Mouse (Mus musculus): Measurements from ENCODE around the gene Dapk2. TPM values are rescaled to one million over a fixed set of nuclear protein-coding genes. Genes with fewer than 3 reads are reported as not detected.

Gene Dapk2
- polyA plus RNA-seq, 1 experiment from 2014 or later, result 6.5 TPM

DNA sequence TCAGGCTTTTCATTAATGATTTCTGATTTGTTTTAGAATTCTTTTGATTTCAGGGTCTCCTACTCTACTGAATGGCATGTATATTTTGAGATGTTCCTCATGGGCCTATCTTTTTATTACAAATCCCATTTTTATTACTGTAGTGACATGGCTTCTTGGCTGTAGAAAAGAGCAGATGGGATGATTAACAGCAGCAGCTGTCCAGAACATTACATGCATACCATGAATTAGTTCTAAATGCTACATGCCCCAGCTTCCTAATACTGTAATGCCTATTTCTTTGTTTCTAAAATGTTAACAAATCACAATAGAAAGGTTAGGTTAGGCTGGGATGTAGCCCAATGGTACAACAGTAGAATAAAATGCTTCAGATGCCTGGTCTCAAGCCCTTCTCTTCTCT lies 36.6 kb upstream of the Dapk2 start:
- Histone ChIP-seq H3K9me3 (replicated peaks; ENCODE audit: control insufficient read depth, low read length) (no peaks in the 10 kb centered on the region), H3K27ac (ENCODE audit: low read length) (no peak overlapping the region), H3K36me3 (ENCODE audit: control insufficient read depth, insufficient read depth) (no peaks in the 10 kb centered on the region; the same call in 1 of the 2 replicates), H3K4me3 (ENCODE audit: low read length) (no peak overlapping the region), H3K4me2 (ENCODE audit: low read depth, low read length) (no peak overlapping the region), H3K27me3 (ENCODE audit: control insufficient read depth, insufficient read depth, low read length) (no peaks in the 10 kb centered on the region), H3K4me1 (ENCODE audit: control insufficient read depth, insufficient read depth, low read length) (peaks cover 20% of the 10 kb centered on the region), H3K9ac (ENCODE audit: low read length) (no peak overlapping the region)
- ATAC-seq (replicated peaks; ENCODE audit: extremely low read depth, insufficient read depth, low FRiP score), result no peak

DNA sequence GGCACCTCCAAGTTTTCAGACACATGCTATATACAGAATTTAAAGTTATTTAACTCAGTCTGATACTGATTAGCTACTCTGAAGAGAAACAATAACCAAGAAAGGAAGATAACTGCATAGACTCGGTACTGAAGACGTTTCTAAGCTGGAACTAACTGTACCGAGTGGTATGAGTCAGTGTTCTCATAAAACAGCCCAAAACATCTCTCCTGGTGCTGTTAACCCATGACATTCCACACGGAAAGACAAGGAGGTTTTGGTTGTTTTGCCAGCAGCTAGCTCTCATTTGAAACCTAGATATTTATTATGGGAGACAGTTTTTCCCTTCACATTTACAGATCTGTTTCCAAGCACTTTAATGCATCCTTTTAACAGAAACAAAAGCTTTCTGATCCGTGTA lies 34.4 kb upstream of the Dapk2 start:
- no peak overlapping the region for H3K27ac ChIP-seq (ENCODE audit: low read length)
- WGBS, result 13% methylated on average over 5 of the region's 5 CpGs

DNA sequence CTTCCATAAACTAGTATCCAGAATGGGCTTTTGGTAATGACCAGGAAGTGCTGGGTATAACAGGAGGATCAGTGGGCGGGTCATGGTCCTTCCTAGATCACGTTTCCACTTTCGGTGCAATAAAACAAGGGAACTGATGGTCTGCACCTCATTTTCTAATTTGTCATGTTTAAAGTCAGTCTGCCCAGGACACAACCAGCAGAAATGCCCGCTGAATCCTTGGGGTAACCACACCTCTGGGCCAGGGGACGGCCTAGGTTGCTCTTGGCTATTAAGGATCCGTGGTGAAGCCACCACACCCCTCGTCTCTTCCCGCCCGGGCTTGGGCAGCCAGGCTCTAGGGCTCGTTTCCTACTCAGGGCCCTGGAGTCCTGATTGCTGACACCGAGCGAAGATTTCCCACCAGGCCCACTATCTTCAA lies 33.9 kb upstream of the Dapk2 start:
- H3K4me1 ChIP-seq (ENCODE audit: control insufficient read depth, insufficient read depth, low read length), result peaks cover 29% of the 10 kb centered on the region
- peak overlapping the region; percentile 89 for H3K27ac ChIP-seq (ENCODE audit: low read length)
- peak overlapping the region; percentile 89 for H3K9ac ChIP-seq (ENCODE audit: low read length)
- H3K9me3 ChIP-seq (replicated peaks; ENCODE audit: control insufficient read depth, low read length), result no peaks in the 10 kb centered on the region
- peak overlapping the region; percentile 86 for H3K4me2 ChIP-seq (ENCODE audit: low read depth, low read length)
- WGBS, result under 1% methylated on average over 12 of the region's 12 CpGs
- no peaks in the 10 kb centered on the region for H3K36me3 ChIP-seq (ENCODE audit: control insufficient read depth, insufficient read depth)
- no peak; the same call in 1 of the 2 replicates for ATAC-seq (replicated peaks; ENCODE audit: extremely low read depth, insufficient read depth, low FRiP score)
- peak overlapping the region; percentile 87 for H3K4me3 ChIP-seq (ENCODE audit: low read length)
- no peaks in the 10 kb centered on the region for H3K27me3 ChIP-seq (ENCODE audit: control insufficient read depth, insufficient read depth, low read length)

More for the DNA sequence above, 34.4 kb upstream of the Dapk2 start:
- peaks cover 29% of the 10 kb centered on the region for H3K4me1 ChIP-seq (ENCODE audit: control insufficient read depth, insufficient read depth, low read length)
- H3K36me3 ChIP-seq (ENCODE audit: control insufficient read depth, insufficient read depth), result no peaks in the 10 kb centered on the region
- no peaks in the 10 kb centered on the region for H3K9me3 ChIP-seq (replicated peaks; ENCODE audit: control insufficient read depth, low read length)
- no peak for ATAC-seq (replicated peaks; ENCODE audit: extremely low read depth, insufficient read depth, low FRiP score)
- no peaks in the 10 kb centered on the region for H3K27me3 ChIP-seq (ENCODE audit: control insufficient read depth, insufficient read depth, low read length)
- H3K9ac ChIP-seq (ENCODE audit: low read length), result peak overlapping the region; percentile 89
- peak overlapping the region; percentile 87 for H3K4me3 ChIP-seq (ENCODE audit: low read length)
- peak overlapping the region; percentile 86 for H3K4me2 ChIP-seq (ENCODE audit: low read depth, low read length)

DNA sequence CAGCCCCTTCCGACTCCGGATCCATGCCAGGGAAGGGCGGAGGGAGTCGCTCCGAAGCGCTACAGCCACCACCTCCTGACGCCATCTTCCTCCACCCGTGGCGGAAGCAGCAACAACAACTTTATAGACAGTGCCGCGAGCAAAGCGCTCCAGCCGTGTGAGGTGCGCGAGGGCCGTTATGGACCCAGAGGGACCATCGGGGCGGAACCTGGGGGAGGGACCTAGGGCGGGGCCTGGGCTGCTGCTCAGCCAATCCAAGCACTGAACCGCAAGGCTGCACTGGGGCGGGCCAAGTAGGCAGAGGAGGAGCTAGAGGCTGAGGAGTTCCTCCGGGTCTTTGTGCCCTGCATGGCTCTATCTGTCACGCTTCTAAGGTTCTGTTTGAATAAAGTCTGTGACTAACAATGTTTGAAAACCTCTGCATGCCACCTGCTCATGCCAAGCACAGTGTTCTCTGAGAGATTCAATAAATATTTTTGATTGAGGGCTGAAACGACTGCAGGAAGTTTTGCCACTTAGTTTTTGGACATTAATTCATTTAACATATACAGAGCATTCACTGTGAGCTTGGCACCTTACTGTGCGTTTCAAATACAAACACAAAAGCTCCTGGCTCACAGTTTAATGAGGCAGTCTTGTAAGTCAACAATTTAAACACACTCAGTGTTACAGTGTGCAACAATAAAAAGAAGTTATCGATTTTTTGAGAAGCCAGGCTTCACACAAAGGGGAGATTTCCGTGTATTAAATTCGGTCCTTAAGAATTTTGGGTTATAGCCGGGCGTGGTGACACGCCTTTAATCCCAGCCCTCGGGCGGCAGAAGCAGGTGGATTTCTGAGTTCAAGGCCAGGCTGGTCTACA lies 33.1 kb upstream of the Dapk2 start:
- WGBS, result 16% methylated on average over 33 of the region's 33 CpGs
- peak; percentile 96 for ATAC-seq (replicated peaks; ENCODE audit: extremely low read depth, insufficient read depth, low FRiP score)
- no peaks in the 10 kb centered on the region for H3K36me3 ChIP-seq (ENCODE audit: control insufficient read depth, insufficient read depth)
- H3K4me3 ChIP-seq (ENCODE audit: low read length), result peak overlapping the region; percentile 87
- peak overlapping the region; percentile 89 for H3K27ac ChIP-seq (ENCODE audit: low read length)
- H3K9ac ChIP-seq (ENCODE audit: low read length), result peak overlapping the region; percentile 89
- H3K9me3 ChIP-seq (replicated peaks; ENCODE audit: control insufficient read depth, low read length), result no peaks in the 10 kb centered on the region
- peak overlapping the region; percentile 86 for H3K4me2 ChIP-seq (ENCODE audit: low read depth, low read length)
- peaks cover 29% of the 10 kb centered on the region for H3K4me1 ChIP-seq (ENCODE audit: control insufficient read depth, insufficient read depth, low read length)
- H3K27me3 ChIP-seq (ENCODE audit: control insufficient read depth, insufficient read depth, low read length), result no peaks in the 10 kb centered on the region

DNA sequence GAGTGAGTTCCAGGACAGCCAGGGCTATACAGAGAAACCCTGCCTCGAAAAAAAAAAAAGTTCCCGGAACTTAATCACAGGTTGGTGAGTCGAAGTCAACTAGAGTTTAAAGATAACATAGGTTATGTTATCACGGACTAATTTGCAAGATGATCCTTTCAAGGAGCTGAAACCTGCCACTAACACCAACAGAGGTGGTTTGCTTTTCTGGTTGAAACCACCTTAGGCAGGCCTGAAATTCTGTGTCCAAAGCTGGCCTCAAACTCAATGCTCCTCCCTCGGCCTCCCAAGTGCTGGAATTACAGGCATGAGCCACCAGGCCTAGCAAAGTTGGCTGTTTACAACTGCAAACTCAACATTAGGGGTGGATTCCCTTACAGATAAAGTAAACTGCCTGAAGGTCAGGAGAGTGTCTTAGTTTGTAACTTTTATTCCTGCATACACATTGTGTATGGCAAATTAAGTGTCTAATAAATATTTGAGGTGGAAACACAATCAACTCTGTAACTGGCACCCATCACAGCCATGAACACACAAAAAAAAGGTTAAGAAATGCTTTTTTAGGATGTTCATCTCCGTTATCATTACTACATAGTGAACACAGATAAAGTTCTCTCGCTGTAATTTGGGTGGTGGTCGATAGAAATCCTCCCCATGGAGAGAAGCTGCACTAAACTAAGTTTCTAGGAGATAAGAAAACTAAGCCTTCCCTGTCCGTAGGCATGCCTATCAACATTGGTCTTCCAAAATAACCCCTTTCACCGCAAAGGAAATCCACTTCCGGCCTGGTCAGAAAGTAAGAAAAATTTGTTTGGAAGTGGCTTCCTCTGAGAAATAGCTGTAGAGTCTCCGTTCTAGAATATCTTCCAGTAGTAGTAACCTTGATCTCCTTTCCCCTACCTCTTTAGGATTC lies 32.2 kb upstream of the Dapk2 start:
- H3K4me1 ChIP-seq (ENCODE audit: control insufficient read depth, insufficient read depth, low read length), result peaks cover 29% of the 10 kb centered on the region
- no peak for ATAC-seq (replicated peaks; ENCODE audit: extremely low read depth, insufficient read depth, low FRiP score)
- 0 out of 2 replicates have a peak, but pooled peaks cover 2% of the 10 kb centered on the region for H3K36me3 ChIP-seq (ENCODE audit: control insufficient read depth, insufficient read depth)
- peak overlapping the region; percentile 74 for H3K9ac ChIP-seq (ENCODE audit: low read length)
- peak overlapping the region; percentile 89 for H3K27ac ChIP-seq (ENCODE audit: low read length)
- H3K9me3 ChIP-seq (replicated peaks; ENCODE audit: control insufficient read depth, low read length), result no peaks in the 10 kb centered on the region
- peak overlapping the region; percentile 70 for H3K4me3 ChIP-seq (ENCODE audit: low read length)
- 38% methylated on average over 12 of the region's 12 CpGs for WGBS
- peak overlapping the region; percentile 86 for H3K4me2 ChIP-seq (ENCODE audit: low read depth, low read length)
- no peaks in the 10 kb centered on the region for H3K27me3 ChIP-seq (ENCODE audit: control insufficient read depth, insufficient read depth, low read length)

DNA sequence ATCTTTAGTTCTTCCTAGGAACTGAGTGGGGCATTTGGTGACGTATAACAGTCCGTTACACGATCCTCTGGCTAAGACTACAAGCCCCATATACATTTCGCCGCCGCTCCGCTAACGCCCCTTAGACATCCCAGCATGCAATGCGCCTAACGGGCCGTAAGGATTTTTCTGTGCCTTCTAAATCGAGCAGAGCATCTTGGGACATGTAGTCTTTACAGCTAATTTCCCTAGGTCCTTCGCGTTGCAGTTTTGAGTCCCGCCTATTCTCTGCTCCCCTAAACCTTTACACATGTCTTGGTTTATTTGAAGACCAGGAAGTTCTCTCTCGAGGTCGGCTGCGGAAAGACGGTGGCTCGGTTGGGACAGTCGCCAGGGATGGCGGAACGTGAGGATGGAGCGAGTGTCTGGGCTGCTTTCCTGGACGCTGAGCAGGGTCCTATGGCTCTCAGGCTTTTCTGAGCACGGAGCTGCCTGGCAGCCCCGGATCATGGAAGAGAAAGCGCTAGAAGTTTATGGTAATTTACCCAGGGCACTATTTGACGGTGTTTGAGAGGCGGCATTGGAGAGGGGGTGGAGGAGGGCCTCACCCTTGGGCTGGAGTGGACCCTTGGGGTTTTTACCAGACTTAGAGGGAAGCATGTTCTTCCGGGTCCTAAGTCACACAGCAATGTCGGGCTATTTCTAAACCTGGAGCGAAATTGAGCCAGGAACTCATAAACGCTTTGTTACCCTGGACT lies 31.4 kb upstream of the Dapk2 start, which contains the start of the genes Snx1 and Ciao2a:
Gene Snx1, minus strand, starts transcription at position 132 of the 737 bp plus-strand sequence.
Gene Ciao2a, plus strand, starts transcription at position 156 of the 737 bp plus-strand sequence.
- Histone ChIP-seq H3K4me3 (ENCODE audit: low read length) (peak within 1 kb of the TSS; percentile 70), H3K9me3 (replicated peaks; ENCODE audit: control insufficient read depth, low read length) (no peaks in the 10 kb centered on the region), H3K27ac (ENCODE audit: low read length) (peak within 1 kb of the TSS; percentile 89), H3K27me3 (ENCODE audit: control insufficient read depth, insufficient read depth, low read length) (no peaks in the 10 kb centered on the region), H3K4me1 (ENCODE audit: control insufficient read depth, insufficient read depth, low read length) (peaks cover 29% of the 10 kb centered on the region), H3K36me3 (ENCODE audit: control insufficient read depth, insufficient read depth) (0 out of 2 replicates have a peak, but pooled peaks cover 2% of the 10 kb centered on the region), H3K9ac (ENCODE audit: low read length) (peak within 1 kb of the TSS; percentile 74), H3K4me2 (ENCODE audit: low read depth, low read length) (peak within 1 kb of the TSS; percentile 64)
- WGBS, result under 1% methylated on average over 34 of the region's 34 CpGs
- peak; percentile 76 for ATAC-seq (replicated peaks; ENCODE audit: extremely low read depth, insufficient read depth, low FRiP score)

DNA sequence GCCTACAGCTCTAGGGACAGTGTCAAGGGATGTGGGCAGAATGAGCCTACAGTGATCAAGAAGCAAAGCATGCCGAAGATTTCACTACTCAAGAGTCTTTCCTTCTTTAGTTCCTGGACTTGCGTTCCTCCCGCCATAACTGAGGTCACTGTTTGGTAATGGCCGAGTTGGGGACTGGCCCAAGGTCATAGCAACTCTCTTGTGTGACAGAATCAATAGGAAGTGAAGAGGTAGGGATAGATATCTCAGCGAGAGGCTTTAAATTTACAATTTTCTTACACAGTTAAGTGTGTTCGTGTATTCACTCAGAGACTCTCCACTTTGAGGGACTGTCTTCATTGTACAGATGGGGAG lies 30.9 kb upstream of the Dapk2 start:
- ATAC-seq (replicated peaks; ENCODE audit: extremely low read depth, insufficient read depth, low FRiP score), result no peak

DNA sequence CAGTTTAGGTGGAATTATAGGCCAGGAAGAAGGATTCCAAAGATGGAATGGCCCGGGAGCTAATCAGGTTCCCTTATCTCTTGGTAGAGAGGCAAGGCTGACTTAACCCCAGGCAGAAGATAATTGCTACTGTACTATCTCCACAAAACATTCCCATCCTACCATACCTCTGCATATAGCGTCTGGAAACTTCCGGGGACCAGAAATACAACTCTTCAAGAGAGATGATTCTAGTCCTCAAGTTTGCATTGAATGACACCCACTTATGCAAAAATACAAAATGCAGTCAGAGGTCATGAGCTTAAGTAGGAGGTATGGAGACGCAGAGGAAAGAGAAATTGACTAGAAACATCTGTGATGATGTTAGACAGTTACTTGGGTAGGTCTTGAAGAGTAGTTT lies 30.1 kb upstream of the Dapk2 start:
- no peak for ATAC-seq (replicated peaks; ENCODE audit: extremely low read depth, insufficient read depth, low FRiP score)

More for the DNA sequence above, 30.9 kb upstream of the Dapk2 start:
- H3K9me3 ChIP-seq (replicated peaks; ENCODE audit: control insufficient read depth, low read length), result no peaks in the 10 kb centered on the region
- H3K4me3 ChIP-seq (ENCODE audit: low read length), result peak overlapping the region; percentile 70
- 35% methylated on average over 6 of the region's 6 CpGs for WGBS
- peak overlapping the region; percentile 64 for H3K4me2 ChIP-seq (ENCODE audit: low read depth, low read length)
- peaks cover 29% of the 10 kb centered on the region for H3K4me1 ChIP-seq (ENCODE audit: control insufficient read depth, insufficient read depth, low read length)
- peaks cover 2% of the 10 kb centered on the region; the same call in 1 of the 2 replicates for H3K36me3 ChIP-seq (ENCODE audit: control insufficient read depth, insufficient read depth)
- peak overlapping the region; percentile 74 for H3K9ac ChIP-seq (ENCODE audit: low read length)
- peak overlapping the region; percentile 89 for H3K27ac ChIP-seq (ENCODE audit: low read length)
- H3K27me3 ChIP-seq (ENCODE audit: control insufficient read depth, insufficient read depth, low read length), result no peaks in the 10 kb centered on the region

More for the DNA sequence above, 30.1 kb upstream of the Dapk2 start:
- Histone ChIP-seq H3K9me3 (replicated peaks; ENCODE audit: control insufficient read depth, low read length) (no peaks in the 10 kb centered on the region), H3K4me3 (ENCODE audit: low read length) (peak overlapping the region; percentile 70; the same call in 1 of the 2 replicates), H3K27ac (ENCODE audit: low read length) (no peak overlapping the region), H3K27me3 (ENCODE audit: control insufficient read depth, insufficient read depth, low read length) (no peaks in the 10 kb centered on the region), H3K9ac (ENCODE audit: low read length) (no peak overlapping the region), H3K4me1 (ENCODE audit: control insufficient read depth, insufficient read depth, low read length) (peaks cover 29% of the 10 kb centered on the region), H3K4me2 (ENCODE audit: low read depth, low read length) (peak overlapping the region; percentile 64), H3K36me3 (ENCODE audit: control insufficient read depth, insufficient read depth) (peaks cover 6% of the 10 kb centered on the region)
- 52% methylated on average over 4 of the region's 4 CpGs for WGBS
